Mouse (Mus musculus) urinary bladder, adult 18-20 months (tissue): ENCODE results near the gene Sptbn4.

ENCODE experiments used
- DNase-seq, 2 experiments: peaks; one replicate each; pipeline ENCODE4 v3.0.0; 2022; ENCODE audit warnings: low spot score in 2 of 2, mixed read lengths in 2 of 2

The Sptbn4 gene

DNA sequence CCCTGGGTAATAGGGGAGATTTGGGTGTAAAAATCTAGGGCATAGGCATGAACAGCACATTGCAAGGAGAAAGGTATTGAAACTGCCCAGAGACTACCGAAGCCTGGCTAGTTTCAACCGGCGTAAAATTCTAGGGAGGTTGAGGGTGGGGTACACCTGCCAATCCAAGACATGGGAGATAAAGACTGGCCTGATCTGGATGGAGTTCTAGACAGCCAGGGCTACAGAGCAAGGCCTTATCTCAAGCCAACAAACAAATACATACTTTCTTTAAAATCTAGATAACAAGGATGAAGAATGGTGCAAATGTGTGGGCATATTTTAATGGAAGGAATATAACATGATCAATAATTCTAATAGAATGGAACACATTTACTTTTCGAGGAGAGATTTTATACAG is 92.7 kb downstream of the Sptbn4 start:
- DNase-seq = no peak

DNA sequence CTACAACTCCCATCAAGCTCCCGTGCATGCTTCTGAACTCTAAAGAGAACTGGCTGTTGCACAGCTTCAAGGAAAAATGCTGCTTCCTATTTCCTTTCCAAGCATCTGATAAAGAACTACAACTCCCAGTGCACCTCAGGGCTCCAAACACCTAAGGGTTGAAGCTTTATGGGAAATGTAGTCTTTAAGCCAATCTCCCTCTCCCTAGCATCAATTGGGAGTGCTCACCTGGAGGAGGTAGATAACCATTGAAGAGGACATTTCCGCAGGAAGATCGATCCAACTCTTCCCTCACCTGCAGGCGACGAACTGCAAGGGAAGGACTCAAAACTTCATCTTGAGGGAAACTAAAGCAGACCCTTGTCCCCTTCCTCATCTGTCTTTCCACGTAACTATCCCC is 93.3 kb downstream of the Sptbn4 start:
- DNase-seq = no peak

GRCm38 (mm10) chr7:27345444-27345843 is 102.0 kb downstream of the Sptbn4 start:
- DNase-seq = no peak

- DNase-seq = no peak
Measured at GRCm38 (mm10) chr7:27342595-27342994, 104.9 kb downstream of the Sptbn4 start.

DNA sequence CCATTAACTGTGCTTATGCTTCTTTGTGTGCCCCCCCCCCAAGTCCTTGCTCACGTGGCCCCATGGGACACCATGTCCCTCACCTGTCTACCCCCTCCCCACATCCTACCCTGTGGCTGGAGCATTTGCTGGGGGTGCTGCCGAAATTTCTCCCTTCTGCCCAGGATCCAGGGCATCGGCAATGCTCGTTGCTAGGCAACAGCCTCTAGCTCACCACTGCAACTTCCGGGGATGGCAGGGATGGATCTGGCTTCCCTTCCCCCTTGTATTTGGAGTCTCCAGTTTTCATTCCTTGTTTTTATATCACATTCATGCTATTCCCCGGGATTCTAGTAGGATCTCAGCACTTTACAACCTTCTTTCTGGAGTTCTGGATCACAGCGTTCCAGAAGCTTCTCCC is 108.0 kb downstream of the Sptbn4 start:
- no peak for DNase-seq

DNA sequence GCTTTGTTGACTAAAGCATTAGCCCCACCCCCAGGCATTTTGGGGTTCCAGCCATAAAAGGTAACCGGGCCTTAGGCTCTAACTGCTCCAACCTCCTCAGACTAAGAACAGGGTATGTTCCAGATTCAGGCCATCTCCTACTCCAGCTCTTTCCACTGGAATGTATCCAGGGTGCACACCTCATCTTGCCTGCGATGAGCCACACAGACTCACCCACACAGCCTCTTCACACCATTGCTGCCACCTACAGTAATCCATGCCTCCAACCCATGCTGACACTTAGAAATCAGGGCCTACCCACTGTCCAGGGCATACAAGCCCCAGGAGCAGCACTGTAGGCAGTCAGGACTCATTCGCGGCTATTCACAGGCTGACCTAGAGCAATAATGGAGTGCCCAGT is 108.4 kb downstream of the Sptbn4 start:
- DNase-seq = no peak

- DNase-seq = peak in 1 of 2 experiments; percentile 32
Measured at GRCm38 (mm10) chr7:27337175-27337853, 110.2 kb downstream of the Sptbn4 start, which contains the start of gene Ltbp4. TSS of gene Ltbp4 (minus strand) at chr7:27337692.

- peak; percentile 82 to 83 for DNase-seq
Measured at GRCm38 (mm10) chr7:27335928-27336823, 111.3 kb downstream of the Sptbn4 start.

- no peak for DNase-seq
Measured at GRCm38 (mm10) chr7:27335011-27335720, 112.3 kb downstream of the Sptbn4 start.

GRCm38 (mm10) chr7:27334405-27334911 is 113.0 kb downstream of the Sptbn4 start:
- DNase-seq = peak; percentile 51 to 52

- DNase-seq = peak in 1 of 2 experiments; percentile 43
Measured at GRCm38 (mm10) chr7:27333316-27333941, 114.1 kb downstream of the Sptbn4 start.

DNA sequence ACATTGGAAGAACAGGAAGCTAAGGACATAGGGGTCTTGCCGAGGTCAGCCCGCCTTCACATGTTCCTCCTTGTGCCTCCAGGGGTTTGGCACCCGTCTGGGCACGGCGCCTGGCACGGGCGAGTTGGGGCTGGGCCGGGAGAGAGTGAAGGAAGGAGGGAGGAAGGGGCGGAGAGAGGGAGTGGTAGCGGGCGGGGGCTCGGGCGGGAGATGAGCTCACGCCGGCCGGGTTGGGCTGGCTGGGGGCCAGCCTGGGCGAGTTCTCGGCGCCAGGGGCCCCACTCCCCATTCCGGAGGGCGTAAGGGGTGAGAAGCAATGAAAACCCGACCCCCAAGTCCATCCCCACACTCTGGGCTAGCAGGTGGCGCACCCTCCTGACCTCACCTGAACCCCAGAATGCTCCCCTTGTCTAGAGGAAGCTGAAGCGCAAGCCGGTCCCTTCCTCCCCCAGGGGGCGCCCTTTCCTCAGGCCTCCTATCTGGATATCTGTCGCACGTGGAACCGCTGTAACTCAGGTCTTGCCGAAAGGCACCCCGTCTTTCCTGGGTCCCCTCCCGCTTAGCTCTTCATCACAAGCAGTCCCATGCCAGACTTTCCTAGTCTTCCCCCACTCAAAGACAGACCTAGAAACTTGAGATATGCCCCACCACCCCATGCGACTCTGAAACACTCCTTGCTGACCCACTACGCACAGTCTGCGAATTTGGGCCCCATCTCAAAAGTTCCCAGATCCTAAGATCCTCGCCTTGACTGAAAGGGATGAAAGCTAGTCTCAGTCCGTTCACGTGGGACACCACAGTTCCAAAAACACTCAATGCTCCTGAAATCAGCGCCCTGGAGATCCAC is 114.9 kb downstream of the Sptbn4 start:
- DNase-seq = peak; percentile 88 to 89

GRCm38 (mm10) chr7:27331854-27332253 is 115.6 kb downstream of the Sptbn4 start:
- no peak for DNase-seq

DNA sequence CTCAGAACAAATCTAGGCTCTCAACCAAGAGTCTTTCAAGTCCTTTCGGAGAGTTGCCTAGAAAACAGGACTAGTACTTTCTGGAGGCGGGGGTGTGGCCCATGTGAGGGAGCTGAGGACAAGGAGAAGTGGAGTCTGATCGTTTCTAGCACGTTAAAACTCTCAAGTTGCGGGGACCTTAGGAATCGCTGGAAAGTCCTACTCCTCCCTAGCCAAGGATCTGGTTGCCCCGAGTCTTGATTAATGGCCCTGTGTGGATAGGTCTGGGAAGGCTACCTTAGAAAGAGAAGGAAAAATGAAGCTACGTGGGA is 116.0 kb downstream of the Sptbn4 start:
- DNase-seq = peak; percentile 48 to 60

GRCm38 (mm10) chr7:27330709-27331540 is 116.6 kb downstream of the Sptbn4 start:
- peak; percentile 90 to 96 for DNase-seq

DNA sequence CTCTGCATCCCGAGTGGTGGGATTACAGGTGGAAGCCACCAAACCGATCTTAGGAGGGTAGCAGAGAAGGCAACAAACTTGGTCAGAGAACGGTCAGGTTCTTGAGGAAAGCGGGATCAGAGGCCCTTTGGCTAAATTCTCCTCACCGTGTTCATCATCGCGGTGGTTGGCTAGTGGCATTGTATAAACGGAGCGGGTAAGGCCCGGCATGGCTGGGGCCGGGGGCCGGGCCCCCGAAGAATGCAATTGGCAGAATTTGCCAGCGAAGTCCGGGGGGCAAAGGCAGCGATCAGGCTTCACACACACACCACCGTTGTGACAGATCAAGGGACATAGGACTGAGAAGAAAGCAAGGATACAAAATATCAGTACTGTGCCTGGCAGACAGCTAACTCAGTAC is 117.5 kb downstream of the Sptbn4 start:
- DNase-seq = no peak

GRCm38 (mm10) chr7:27329326-27329947 is 118.0 kb downstream of the Sptbn4 start:
- peak; percentile 72 to 83 for DNase-seq

GRCm38 (mm10) chr7:27328648-27329047 is 118.8 kb downstream of the Sptbn4 start:
- DNase-seq = no peak

DNA sequence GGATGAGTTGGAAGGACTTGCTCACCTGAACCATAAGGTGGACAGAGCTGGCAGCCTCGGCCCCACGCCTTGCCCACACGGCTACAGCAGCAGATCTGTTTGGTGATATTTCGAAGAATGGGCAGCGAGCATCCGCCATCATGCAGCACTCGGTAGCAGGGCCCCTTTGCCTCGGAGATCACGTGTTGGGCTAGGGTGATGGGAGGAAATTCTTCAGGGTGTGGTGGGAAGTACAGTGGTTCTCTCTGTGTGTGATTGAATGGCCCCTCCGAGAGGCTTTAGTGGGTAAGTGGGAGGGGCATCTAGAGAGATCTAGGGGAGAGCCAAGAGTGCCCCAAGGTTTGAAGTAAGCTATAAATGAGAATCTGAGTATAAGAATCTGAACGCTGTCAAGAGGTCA is 119.3 kb downstream of the Sptbn4 start:
- no peak for DNase-seq
